Mouse (Mus musculus) myocyte (in vitro differentiated cells): ENCODE results near the gene Tnrc18.

Experiments
- CEBPB ChIP-seq: IDR thresholded peaks from 2 replicates; pipeline ENCODE4 v1.6.1; 2011; ENCODE audit warnings: mild to moderate bottlenecking, moderate library complexity; ENCODE audit not compliant: poor library complexity, insufficient read depth, severe bottlenecking
- E2F4 ChIP-seq: IDR thresholded peaks from one replicate; pipeline ENCODE4 v1.6.1; 2011; ENCODE audit warnings: mild to moderate bottlenecking, control low read depth, moderate library complexity; ENCODE audit not compliant: insufficient read depth
- MAX ChIP-seq: IDR thresholded peaks from one replicate; pipeline ENCODE4 v1.6.1; 2011; ENCODE audit warnings: low read depth, mild to moderate bottlenecking, control low read depth
- MYOD1 ChIP-seq, 3 experiments: IDR thresholded peaks; one replicate each; pipeline ENCODE4 v1.6.1; 2011; ENCODE audit warnings: control low read depth in 2 of 3, low read depth in 2 of 3, mild to moderate bottlenecking in 2 of 3, moderate library complexity in 1 of 3; ENCODE audit not compliant: insufficient read length in 2 of 3, control insufficient read depth in 1 of 3
- MYOG ChIP-seq, 3 experiments: IDR thresholded peaks; one replicate each; pipeline ENCODE4 v1.6.1; 2011; ENCODE audit warnings: control low read depth in 2 of 3, low read depth in 2 of 3, mild to moderate bottlenecking in 2 of 3; ENCODE audit not compliant: insufficient read length in 2 of 3, control insufficient read depth in 1 of 3, insufficient read depth in 1 of 3
- POLR2A ChIP-seq: IDR thresholded peaks from one replicate; pipeline ENCODE4 v1.6.1; 2011; ENCODE audit warnings: low read depth, mild to moderate bottlenecking, control low read depth, moderate library complexity; ENCODE audit not compliant: insufficient read length
- POLR2AphosphoS2 ChIP-seq: IDR thresholded peaks from one replicate; pipeline ENCODE4 v1.6.1; 2011; ENCODE audit warnings: low read depth, control low read depth; ENCODE audit not compliant: insufficient read length
- REST ChIP-seq: IDR thresholded peaks from one replicate; pipeline ENCODE4 v1.6.1; 2011; ENCODE audit warnings: mild to moderate bottlenecking, control low read depth, moderate library complexity; ENCODE audit not compliant: insufficient read depth, insufficient read length
- SRF ChIP-seq: IDR thresholded peaks from one replicate; pipeline ENCODE4 v1.6.1; 2011; ENCODE audit warnings: low read depth; ENCODE audit not compliant: control insufficient read depth, insufficient read length
- TCF12 ChIP-seq: IDR thresholded peaks from one replicate; pipeline ENCODE4 v1.6.1; 2011; ENCODE audit warnings: mild to moderate bottlenecking, control low read depth; ENCODE audit not compliant: poor library complexity, insufficient read depth, severe bottlenecking
- TCF3 ChIP-seq: IDR thresholded peaks from one replicate; pipeline ENCODE4 v1.6.1; 2011; ENCODE audit warnings: low read depth, control low read depth; ENCODE audit not compliant: insufficient read length
- USF1 ChIP-seq: IDR thresholded peaks from one replicate; pipeline ENCODE4 v1.6.1; 2011; ENCODE audit warnings: low read depth, mild to moderate bottlenecking, control low read depth, moderate library complexity

GRCm38 (mm10) chr5:142696258-142696657 lies 121.2 kb downstream of the Tnrc18 start:
- TF ChIP-seq MYOD1 (IDR thresholded peaks at IDR 0.05; ENCODE audit: control insufficient read depth in 1 of 3, insufficient read length in 2 of 3, low read depth in 2 of 3) (no peak), POLR2A (no peak), REST (no peak), E2F4 (no peak), SRF (no peak), MAX (no peak), CEBPB (no peak), MYOG (IDR thresholded peaks at IDR 0.05; ENCODE audit: control insufficient read depth in 1 of 3, insufficient read depth in 1 of 3, insufficient read length in 2 of 3, low read depth in 2 of 3) (no peak), POLR2AphosphoS2 (no peak), USF1 (no peak), TCF12 (no peak), TCF3 (no peak)
